Mouse (Mus musculus): ENCODE results near the gene Wdr78. TPM values are rescaled to one million over a fixed set of nuclear protein-coding genes. Genes with fewer than 3 reads are reported as not detected.

Gene Wdr78
- polyA plus RNA-seq, 1 experiment = 0.47 TPM

GRCm38 (mm10) chr4:103070631-103071030, 43.7 kb downstream of the Wdr78 start:
- no peaks in the 10 kb centered on the region for H3K36me3 ChIP-seq (ENCODE audit: control insufficient read depth, insufficient read depth)
- H3K4me3 ChIP-seq = no peak overlapping the region
- H3ac ChIP-seq (ENCODE audit: control insufficient read depth, insufficient read length) = no peak overlapping the region
- no peak for TF ChIP-seq REST (IDR thresholded peaks at IDR 0.05; ENCODE audit: insufficient read depth, insufficient read length)
- TF ChIP-seq POLR2AphosphoS2 (IDR thresholded peaks at IDR 0.05; ENCODE audit: insufficient read length, low read depth) = no peak
- TF ChIP-seq SRF (IDR thresholded peaks at IDR 0.05; ENCODE audit: control insufficient read depth, insufficient read length, low read depth) = no peak
- no peak for TF ChIP-seq CEBPB (IDR thresholded peaks at IDR 0.05; ENCODE audit: insufficient read depth, poor library complexity, severe bottlenecking)
- TF ChIP-seq MAX (IDR thresholded peaks at IDR 0.05; ENCODE audit: low read depth) = no peak
- TF ChIP-seq TCF3 (IDR thresholded peaks at IDR 0.05; ENCODE audit: insufficient read length, low read depth) = no peak
- TF ChIP-seq E2F4 (IDR thresholded peaks at IDR 0.05; ENCODE audit: insufficient read depth) = no peak
- TF ChIP-seq USF1 (IDR thresholded peaks at IDR 0.05; ENCODE audit: low read depth) = no peak
- TF ChIP-seq MYOD1 (IDR thresholded peaks at IDR 0.05; ENCODE audit: control insufficient read depth in 1 of 3, insufficient read length in 2 of 3, low read depth in 2 of 3) = no peak
- no peak overlapping the region for H3K4me2 ChIP-seq (ENCODE audit: low read depth)
- H3K79me2 ChIP-seq (ENCODE audit: control insufficient read depth, insufficient read depth) = no peaks in the 10 kb centered on the region
- H3K27me3 ChIP-seq (ENCODE audit: control insufficient read depth, insufficient read depth, insufficient read length) = no peaks in the 10 kb centered on the region

- Histone ChIP-seq H3K36me3 (ENCODE audit: control insufficient read depth, insufficient read depth) (no peaks in the 10 kb centered on the region), H3ac (ENCODE audit: control insufficient read depth, insufficient read length) (no peak overlapping the region), H3K4me2 (ENCODE audit: low read depth) (no peak overlapping the region), H3K27me3 (ENCODE audit: control insufficient read depth, insufficient read depth, insufficient read length) (no peaks in the 10 kb centered on the region), H3K4me3 (no peak overlapping the region), H3K79me2 (ENCODE audit: control insufficient read depth, insufficient read depth) (no peaks in the 10 kb centered on the region)
- TF ChIP-seq TCF12 (IDR thresholded peaks at IDR 0.05; ENCODE audit: insufficient read depth, poor library complexity, severe bottlenecking) (no peak), TCF3 (IDR thresholded peaks at IDR 0.05; ENCODE audit: insufficient read length, low read depth) (no peak), CEBPB (IDR thresholded peaks at IDR 0.05; ENCODE audit: insufficient read depth, poor library complexity, severe bottlenecking) (no peak)
Measured at GRCm38 (mm10) chr4:103067906-103068655, 46.3 kb downstream of the Wdr78 start.

GRCm38 (mm10) chr4:103064976-103065375, 49.4 kb downstream of the Wdr78 start:
- H3K27me3 ChIP-seq (ENCODE audit: control insufficient read depth, insufficient read depth, insufficient read length) = no peaks in the 10 kb centered on the region
- no peak for TF ChIP-seq POLR2AphosphoS2 (IDR thresholded peaks at IDR 0.05; ENCODE audit: insufficient read length, low read depth)
- no peaks in the 10 kb centered on the region for H3K36me3 ChIP-seq (ENCODE audit: control insufficient read depth, insufficient read depth)
- H3K4me3 ChIP-seq = no peak overlapping the region
- no peaks in the 10 kb centered on the region for H3K79me2 ChIP-seq (ENCODE audit: control insufficient read depth, insufficient read depth)
- no peak overlapping the region for H3ac ChIP-seq (ENCODE audit: control insufficient read depth, insufficient read length)
- no peak overlapping the region for H3K4me2 ChIP-seq (ENCODE audit: low read depth)

- no peaks in the 10 kb centered on the region for H3K79me2 ChIP-seq (ENCODE audit: control insufficient read depth, insufficient read depth)
- no peak overlapping the region for H3K4me3 ChIP-seq
- H3K4me2 ChIP-seq (ENCODE audit: low read depth) = no peak overlapping the region
- H3K36me3 ChIP-seq (ENCODE audit: control insufficient read depth, insufficient read depth) = no peaks in the 10 kb centered on the region
- TF ChIP-seq POLR2A (IDR thresholded peaks at IDR 0.05; ENCODE audit: insufficient read length, low read depth) (no peak), E2F4 (IDR thresholded peaks at IDR 0.05; ENCODE audit: insufficient read depth) (no peak), SRF (IDR thresholded peaks at IDR 0.05; ENCODE audit: control insufficient read depth, insufficient read length, low read depth) (no peak), REST (IDR thresholded peaks at IDR 0.05; ENCODE audit: insufficient read depth, insufficient read length) (no peak), MYOD1 (IDR thresholded peaks at IDR 0.05; ENCODE audit: control insufficient read depth in 1 of 3, insufficient read length in 2 of 3, low read depth in 2 of 3) (no peak), USF1 (IDR thresholded peaks at IDR 0.05; ENCODE audit: low read depth) (no peak), POLR2AphosphoS2 (IDR thresholded peaks at IDR 0.05; ENCODE audit: insufficient read length, low read depth) (no peak), MAX (IDR thresholded peaks at IDR 0.05; ENCODE audit: low read depth) (no peak), TCF3 (IDR thresholded peaks at IDR 0.05; ENCODE audit: insufficient read length, low read depth) (no peak), MYOG (IDR thresholded peaks at IDR 0.05; ENCODE audit: control insufficient read depth in 1 of 3, insufficient read depth in 1 of 3, insufficient read length in 2 of 3, low read depth in 2 of 3) (no peak), CEBPB (IDR thresholded peaks at IDR 0.05; ENCODE audit: insufficient read depth, poor library complexity, severe bottlenecking) (no peak), TCF12 (IDR thresholded peaks at IDR 0.05; ENCODE audit: insufficient read depth, poor library complexity, severe bottlenecking) (no peak)
- no peak overlapping the region for H3ac ChIP-seq (ENCODE audit: control insufficient read depth, insufficient read length)
- no peaks in the 10 kb centered on the region for H3K27me3 ChIP-seq (ENCODE audit: control insufficient read depth, insufficient read depth, insufficient read length)
Measured at GRCm38 (mm10) chr4:103064421-103064820, 49.9 kb downstream of the Wdr78 start.

GRCm38 (mm10) chr4:103056909-103057308, 57.4 kb downstream of the Wdr78 start:
- no peaks in the 10 kb centered on the region for H3K79me2 ChIP-seq (ENCODE audit: control insufficient read depth, insufficient read depth)
- no peaks in the 10 kb centered on the region for H3K27me3 ChIP-seq (ENCODE audit: control insufficient read depth, insufficient read depth, insufficient read length)
- H3K4me3 ChIP-seq = no peak overlapping the region
- TF ChIP-seq MYOG (IDR thresholded peaks at IDR 0.05; ENCODE audit: control insufficient read depth in 1 of 3, insufficient read depth in 1 of 3, insufficient read length in 2 of 3, low read depth in 2 of 3) = no peak
- TF ChIP-seq SRF (IDR thresholded peaks at IDR 0.05; ENCODE audit: control insufficient read depth, insufficient read length, low read depth) = no peak
- TF ChIP-seq E2F4 (IDR thresholded peaks at IDR 0.05; ENCODE audit: insufficient read depth) = no peak
- no peak for TF ChIP-seq MYOD1 (IDR thresholded peaks at IDR 0.05; ENCODE audit: control insufficient read depth in 1 of 3, insufficient read length in 2 of 3, low read depth in 2 of 3)
- TF ChIP-seq USF1 (IDR thresholded peaks at IDR 0.05; ENCODE audit: low read depth) = no peak
- TF ChIP-seq CEBPB (IDR thresholded peaks at IDR 0.05; ENCODE audit: insufficient read depth, poor library complexity, severe bottlenecking) = no peak
- TF ChIP-seq MAX (IDR thresholded peaks at IDR 0.05; ENCODE audit: low read depth) = no peak
- no peak for TF ChIP-seq POLR2AphosphoS2 (IDR thresholded peaks at IDR 0.05; ENCODE audit: insufficient read length, low read depth)
- TF ChIP-seq TCF12 (IDR thresholded peaks at IDR 0.05; ENCODE audit: insufficient read depth, poor library complexity, severe bottlenecking) = no peak
- TF ChIP-seq TCF3 (IDR thresholded peaks at IDR 0.05; ENCODE audit: insufficient read length, low read depth) = no peak
- no peak for TF ChIP-seq POLR2A (IDR thresholded peaks at IDR 0.05; ENCODE audit: insufficient read length, low read depth)
- no peak for TF ChIP-seq REST (IDR thresholded peaks at IDR 0.05; ENCODE audit: insufficient read depth, insufficient read length)
- no peak overlapping the region for H3ac ChIP-seq (ENCODE audit: control insufficient read depth, insufficient read length)
- no peak overlapping the region for H3K4me2 ChIP-seq (ENCODE audit: low read depth)
- H3K36me3 ChIP-seq (ENCODE audit: control insufficient read depth, insufficient read depth) = no peaks in the 10 kb centered on the region
